Mouse (Mus musculus): ENCODE data around the gene Zfp287.
A peak's percentile ranks its signal among the peaks of the same experiment; 100 is the strongest.

Gene Zfp287

DNA sequence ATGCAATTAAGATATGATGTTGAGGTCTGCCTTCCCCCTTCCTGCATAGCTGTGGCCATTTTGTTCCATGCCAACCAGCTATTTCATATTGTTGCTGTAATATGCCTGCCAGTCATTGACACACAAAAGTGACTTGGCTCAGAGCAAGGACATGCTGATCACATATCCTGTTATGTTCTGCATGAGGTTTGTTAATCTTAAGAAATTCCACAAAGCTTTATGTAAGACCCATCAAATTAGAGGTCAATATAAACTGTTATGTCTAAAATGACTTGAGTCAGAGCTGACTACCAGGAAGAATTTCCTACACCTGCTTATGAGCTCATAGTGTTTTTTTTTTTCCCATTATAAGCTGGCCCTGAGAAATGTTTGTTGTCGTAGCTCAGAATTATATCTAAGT is 30.5 kb downstream of the Zfp287 start:
- no peak for DNase-seq (ENCODE audit: low spot score)

DNA sequence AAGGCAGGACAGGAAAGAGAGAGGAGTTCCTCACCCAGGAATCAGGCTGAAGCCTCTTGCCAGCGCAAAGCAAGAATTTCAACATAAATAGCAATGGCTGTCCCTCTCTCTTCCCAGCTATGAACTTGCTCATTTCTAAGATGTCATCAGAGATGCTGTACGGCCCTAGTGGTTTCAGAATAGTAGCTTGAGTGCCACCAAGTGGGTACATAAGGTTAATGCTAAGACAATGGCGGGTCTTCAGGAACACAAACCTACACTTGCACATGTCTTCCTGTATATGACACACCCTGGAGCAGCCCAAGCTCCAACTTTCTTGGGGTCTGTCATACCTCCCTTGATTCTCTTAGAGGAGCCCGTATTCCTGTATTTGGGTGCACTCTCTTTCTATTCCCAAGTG is 32.0 kb downstream of the Zfp287 start:
- no peak for DNase-seq (ENCODE audit: low spot score)

DNA sequence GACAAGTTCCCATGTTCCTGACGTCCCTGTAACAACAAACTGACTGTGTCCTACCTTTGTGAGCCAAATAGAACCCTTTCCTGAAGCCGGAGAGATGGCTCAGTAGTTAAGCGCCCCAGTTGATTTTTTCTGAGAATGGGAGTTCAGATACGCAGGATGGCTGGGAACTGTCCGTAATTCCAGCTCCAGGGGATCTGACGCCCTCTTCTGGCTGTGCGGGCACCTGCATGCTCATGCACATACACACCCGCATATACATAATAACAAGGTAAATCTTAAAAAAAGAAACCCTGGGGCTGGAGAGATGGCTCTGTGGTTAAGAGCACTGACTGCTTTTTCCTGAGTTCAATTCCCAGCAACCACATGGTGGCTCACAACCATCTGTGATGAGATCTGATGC is 36.6 kb downstream of the Zfp287 start:
- DNase-seq (ENCODE audit: low spot score): no peak

DNA sequence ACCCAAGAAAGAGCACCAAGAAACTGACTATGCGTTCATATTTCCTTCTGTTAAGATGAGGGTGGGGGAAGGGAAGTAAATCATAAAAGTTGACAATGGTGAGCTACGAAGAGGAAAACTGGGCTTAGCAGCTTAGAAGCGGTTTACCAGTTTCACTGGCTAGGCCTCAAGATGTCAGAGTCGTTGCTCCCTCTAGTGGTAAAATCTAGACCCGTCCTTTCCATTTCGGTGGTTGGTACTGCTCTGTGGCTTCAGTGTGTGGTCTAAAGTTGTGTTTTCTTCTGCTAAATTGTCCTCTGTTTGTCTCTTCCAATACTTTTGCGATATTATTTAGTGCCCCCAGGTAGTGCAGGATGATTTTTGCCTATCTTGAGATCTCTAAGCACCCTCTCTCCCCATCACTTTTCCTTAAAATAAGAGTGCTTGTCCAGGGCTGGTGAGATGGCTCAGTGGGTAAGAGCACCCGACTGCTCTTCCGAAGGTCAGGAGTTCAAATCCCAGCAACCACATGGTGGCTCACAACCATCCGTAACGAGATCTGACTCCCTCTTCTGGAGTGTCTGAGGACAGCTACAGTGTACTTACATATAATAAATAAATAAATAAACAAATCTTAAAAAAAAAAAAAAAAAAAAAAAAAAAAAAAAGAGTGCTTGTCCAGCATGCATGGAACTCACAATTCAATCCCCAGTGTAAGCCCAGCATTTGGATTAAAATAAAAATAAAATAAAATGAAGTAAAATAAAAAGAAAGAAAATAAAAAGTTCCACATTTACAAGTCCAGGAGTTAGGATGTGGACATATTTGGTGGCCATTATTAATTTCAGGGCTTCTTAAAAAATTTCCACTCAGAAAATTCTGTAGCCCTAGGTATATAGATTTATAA is 38.2 kb downstream of the Zfp287 start:
- no peak for DNase-seq (ENCODE audit: low spot score)

DNA sequence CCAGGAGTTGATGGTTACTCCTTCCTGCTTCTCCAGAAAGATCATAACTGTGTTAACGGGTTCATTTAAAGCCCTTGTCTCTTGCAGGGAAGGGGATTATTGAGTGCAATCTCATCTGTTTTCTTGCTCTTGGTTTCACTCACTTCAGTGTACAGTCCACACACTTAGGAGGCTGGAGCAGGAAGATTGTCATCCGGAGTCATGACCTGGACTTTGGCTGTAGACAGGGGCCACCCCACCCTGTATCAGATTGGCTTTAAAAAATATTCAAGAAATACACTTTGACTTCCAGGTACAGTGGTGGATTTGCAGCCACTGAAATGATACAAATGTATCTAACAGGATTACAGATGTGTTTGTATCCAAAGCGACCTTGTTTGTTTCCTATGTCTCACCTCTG is 40.1 kb downstream of the Zfp287 start:
- no peak for DNase-seq (ENCODE audit: low spot score)

DNA sequence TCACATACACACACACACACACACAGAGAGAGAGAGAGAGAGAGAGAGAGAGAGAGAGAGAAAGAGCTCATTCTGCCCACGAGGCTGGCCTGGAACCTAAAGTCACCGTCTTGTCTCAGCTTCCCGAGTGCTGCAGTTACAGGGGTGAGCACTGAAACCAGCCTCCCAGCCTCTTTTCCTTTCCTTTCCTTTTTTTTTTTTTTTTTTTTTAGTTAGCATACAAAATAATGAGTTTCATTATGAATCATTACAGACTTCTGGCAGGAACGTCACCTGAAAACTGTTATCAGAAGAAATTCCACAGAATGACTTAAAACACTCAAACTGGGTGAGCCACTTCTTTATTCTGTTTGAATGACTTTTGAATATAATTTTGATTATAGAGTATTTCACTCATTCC is 51.8 kb downstream of the Zfp287 start:
- no peak for DNase-seq (ENCODE audit: low spot score)

DNA sequence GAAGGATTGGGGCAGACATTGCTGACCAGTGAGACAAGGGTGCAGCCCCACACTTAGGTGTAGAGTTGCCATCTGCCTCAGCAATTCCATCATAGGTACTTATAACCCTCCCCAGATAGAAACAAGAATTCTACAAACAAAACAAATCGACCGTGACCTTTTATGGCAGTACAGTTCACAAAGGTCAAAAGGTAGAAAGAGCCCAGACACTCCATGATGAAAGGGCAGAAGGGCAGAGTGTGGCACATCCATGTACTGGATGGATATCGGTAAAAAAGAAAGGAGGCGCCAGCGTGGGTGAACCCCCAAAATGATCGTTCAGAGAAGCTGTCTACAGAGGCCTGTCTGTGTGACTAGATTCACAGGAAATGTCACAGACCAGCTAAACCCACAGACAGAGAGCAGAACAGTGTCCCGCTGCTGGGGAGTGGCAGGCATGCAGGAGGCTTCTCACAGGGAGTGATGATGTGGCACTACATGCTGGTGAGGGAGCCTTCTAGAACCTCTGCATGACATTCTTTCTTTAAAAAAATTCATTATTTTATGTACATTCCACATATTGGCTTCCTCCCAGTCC is 52.8 kb downstream of the Zfp287 start:
- no peak for DNase-seq (ENCODE audit: low spot score)

DNA sequence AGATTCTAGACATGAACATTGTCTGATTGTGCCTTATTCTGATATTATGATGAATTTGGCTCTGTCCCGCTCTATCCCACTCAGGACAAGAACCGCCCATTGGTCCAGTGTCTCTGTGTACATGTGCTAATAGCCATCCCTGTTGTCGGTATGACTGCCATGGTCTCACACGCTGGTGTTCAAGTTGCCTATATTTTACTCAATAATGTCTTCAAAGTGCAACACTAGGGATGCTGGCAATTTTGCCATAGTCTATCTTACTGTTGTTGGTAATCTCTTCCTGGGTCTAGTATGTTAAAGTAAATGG is 55.5 kb downstream of the Zfp287 start:
- no peak for DNase-seq (ENCODE audit: low spot score)

DNA sequence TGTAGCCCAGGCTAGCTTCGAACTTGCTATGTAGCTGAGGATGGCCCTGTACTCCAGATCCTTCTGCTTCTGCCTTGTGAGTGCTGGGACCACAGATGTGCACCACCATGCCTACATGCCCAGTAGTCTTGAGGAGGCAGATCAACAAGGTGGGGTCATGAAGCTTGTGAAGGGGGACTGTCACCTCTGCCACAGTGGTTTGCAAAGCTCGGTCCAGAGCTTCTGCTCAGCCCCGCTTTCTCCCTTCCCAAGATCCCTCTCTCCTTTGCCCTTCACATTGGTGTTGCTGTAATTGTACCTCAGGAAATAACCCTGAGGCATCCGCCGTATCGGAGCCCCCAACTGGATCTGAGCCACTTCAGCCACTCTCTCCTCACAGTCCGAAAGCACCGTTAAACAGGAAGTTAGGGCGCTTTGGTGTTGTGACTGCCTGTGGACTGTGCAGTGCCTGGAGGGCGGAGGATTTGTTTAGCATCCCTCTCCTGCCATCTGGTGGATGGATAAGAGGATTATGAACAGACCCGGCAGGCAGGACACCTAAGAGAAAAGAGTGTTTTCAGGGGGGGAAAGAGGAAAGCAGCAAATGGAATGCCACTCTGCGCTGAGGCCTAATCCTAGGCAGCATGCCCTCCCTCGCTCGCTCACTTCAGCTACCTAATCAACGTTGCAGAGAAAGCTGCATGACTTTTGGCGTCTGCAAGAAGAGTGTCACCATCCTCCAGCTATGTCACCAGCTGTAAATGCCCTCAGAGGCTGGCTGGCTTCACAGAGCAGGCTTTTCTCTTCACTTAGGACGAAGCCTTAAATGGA is 56.0 kb downstream of the Zfp287 start:
- DNase-seq (ENCODE audit: low spot score): peak; percentile 45

DNA sequence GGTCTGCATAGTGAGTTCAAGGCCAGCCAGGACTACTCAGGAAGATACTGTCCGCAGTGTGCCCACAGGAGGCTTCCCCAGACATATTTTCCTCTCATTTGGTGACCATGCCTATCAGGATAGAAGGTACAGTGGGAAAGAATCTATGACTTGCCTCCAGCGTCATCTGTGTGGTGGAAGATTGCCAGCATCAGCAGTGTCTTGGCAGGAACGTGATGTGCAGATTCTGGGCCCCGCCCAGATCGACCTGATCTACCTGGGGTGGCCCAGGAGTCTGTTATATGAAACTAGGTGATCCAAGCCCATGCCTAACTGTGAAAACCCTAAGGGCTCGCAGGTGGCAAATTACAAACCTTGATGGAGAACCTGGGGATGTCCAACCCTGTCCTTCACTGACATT is 61.7 kb downstream of the Zfp287 start:
- DNase-seq (ENCODE audit: low spot score): no peak

DNA sequence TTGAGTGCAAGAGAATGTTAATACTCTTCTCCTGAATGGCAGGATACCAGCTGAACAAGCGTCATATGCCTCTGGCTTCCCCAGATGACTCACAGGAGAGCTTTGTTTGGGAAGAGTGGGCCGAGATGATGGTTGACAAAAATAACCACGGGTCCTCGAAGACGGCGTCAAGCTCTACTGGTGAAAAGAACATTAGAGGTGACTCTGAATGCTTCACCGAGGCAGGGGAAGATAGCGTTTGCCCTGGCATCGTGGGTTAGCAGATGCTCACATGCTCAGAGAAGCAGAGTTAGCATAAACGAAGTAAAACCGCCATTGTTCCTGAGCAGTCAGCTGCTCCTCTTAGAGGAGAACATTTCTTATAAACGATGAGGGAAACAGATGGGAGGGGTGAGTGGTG is 62.2 kb downstream of the Zfp287 start:
- no peak for DNase-seq (ENCODE audit: low spot score)

DNA sequence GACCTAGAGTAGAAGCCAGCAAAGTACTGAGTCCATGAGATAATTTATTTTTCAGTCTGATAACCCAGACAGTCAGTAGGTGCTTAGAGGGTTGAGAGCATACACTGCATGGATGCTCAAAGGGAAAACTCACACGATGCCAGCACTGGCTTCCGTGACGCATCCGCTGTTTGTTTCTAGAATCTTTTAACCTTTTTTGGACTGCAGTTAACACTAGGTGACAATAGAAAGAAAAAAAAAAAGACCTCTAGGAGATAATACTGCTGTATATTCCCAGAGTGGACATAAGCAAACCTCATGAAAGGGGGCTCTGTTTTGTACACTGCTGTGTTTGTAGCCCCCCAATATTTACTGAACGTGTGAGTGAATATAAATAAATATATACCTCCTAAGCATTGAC is 62.7 kb downstream of the Zfp287 start:
- no peak for DNase-seq (ENCODE audit: low spot score)

DNA sequence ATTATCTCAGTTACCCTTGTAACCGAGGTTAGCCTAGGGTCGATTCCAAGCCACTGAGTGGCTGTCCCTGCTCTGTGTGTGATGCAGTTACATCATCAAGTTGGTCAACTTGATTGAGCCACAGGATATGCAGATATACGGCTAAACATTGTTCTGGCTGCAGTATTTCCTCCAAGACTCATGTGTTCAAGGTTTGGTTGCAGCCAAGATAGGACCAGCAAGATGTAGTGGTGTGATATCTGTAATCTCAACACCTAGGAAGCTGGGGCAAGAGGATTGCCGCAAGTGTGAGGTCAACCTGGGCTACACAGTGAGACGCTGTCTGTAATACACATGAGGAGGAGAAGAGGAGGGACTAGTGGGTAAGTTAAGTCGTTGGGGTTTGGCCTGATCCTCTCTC is 67.5 kb downstream of the Zfp287 start:
- DNase-seq (ENCODE audit: low spot score): no peak

DNA sequence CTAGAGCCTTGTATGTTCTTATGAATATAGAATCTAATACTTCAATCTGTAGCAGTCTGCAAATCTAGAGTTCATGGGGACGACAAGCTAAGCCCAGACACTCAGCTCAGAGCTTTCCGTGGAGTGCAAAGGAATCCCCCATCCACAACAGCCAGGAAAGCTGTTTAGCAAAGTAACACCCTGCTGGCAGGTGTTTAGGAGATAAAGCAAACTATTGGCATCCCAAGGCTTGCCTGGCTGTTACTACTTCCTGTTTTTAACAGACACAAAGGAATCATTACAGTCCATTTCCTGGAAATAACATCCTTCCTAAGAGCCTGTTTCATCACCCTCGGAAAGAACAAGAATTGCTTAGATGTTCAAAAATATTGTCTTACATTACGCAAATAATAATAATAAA is 70.8 kb downstream of the Zfp287 start:
- no peak for DNase-seq (ENCODE audit: low spot score)

DNA sequence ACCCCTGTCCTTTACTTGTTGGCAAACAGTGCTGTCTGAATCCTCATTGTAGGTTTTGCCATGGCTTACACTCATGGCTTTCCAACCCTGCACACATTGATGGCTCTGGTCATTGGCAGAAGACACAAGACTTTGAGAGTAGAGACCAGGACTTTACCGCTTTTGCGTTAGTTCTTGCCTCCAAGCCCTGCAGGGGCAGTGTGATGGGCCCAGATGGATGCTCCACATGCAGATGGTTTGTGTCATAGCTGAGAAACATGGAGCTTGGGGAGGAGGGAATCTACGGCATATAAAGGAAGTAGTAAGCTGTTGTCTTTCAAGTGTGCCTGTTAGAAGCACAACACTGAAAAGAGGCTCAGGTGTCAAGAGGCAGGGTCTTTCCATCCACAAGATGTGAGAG is 79.6 kb downstream of the Zfp287 start:
- no peak for DNase-seq (ENCODE audit: low spot score)

DNA sequence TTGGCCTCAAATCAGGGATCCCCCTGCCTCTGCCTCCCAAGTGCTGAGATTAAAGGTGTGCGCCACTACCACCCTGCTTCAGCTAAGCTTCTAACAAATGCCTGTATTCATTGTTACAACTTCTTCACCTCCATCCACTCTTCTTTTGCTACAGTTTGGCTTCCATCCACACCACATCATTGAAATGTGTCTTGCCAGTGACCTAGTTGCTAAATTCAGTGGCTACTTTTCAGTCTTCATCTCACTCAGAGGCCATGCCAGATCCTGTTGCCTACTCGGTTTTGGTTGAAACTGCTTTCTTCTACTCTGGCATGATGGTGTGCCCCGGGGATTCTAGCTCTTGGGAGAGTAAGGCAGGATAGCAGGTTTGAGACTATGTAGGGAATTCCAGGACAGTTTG is 80.1 kb downstream of the Zfp287 start:
- DNase-seq (ENCODE audit: low spot score): peak; percentile 61

Measured in testis, postnatal 14 days (tissue).